Mouse (Mus musculus) hindbrain, embryonic 11.5 days (tissue): ENCODE results near the gene Dntt. TPM values are rescaled to one million over a fixed set of nuclear protein-coding genes. Genes with fewer than 3 reads are reported as not detected.

Experiments
- ATAC-seq: fragments of 200-750 bp; cut with Nextera tagmentation; 2 replicates; pipeline ENCODE4 v1.8.0; 2017; ENCODE audit warnings: mild to moderate bottlenecking, moderate TSS enrichment, moderate library complexity; ENCODE audit not compliant: low FRiP score
- DNase-seq: peaks from one replicate; pipeline ENCODE4 v3.0.0-alpha.2; 2015; ENCODE audit warnings: low spot score
- H3K27ac ChIP-seq: fragments of 300-500 bp; sonication (generic); 2 replicates; pipeline ENCODE4 v1.5.1; 2014; ENCODE audit warnings: mild to moderate bottlenecking, low read depth, low read length
- H3K27me3 ChIP-seq: fragments of 300-500 bp; sonication (generic); 2 replicates; pipeline ENCODE4 v1.6.1; 2014; ENCODE audit warnings: mild to moderate bottlenecking, low read length, moderate library complexity, mixed read lengths; ENCODE audit not compliant: control insufficient read depth, insufficient read depth
- H3K36me3 ChIP-seq: fragments of 300-500 bp; sonication (generic); 2 replicates; pipeline ENCODE4 v1.6.1; 2014; ENCODE audit warnings: mild to moderate bottlenecking, low read length, moderate library complexity, mixed read lengths; ENCODE audit not compliant: control insufficient read depth, insufficient read depth
- H3K4me1 ChIP-seq: fragments of 300-500 bp; sonication (generic); replicated peaks from 2 replicates; pipeline ENCODE4 v1.6.1; 2014; ENCODE audit warnings: low read length, mixed read lengths; ENCODE audit not compliant: control insufficient read depth, insufficient read depth
- H3K4me2 ChIP-seq: fragments of 300-500 bp; sonication (generic); replicated peaks from 2 replicates; pipeline ENCODE4 v1.6.1; 2014; ENCODE audit warnings: mild to moderate bottlenecking, low read depth, low read length
- H3K4me3 ChIP-seq: fragments of 300-500 bp; sonication (generic); 2 replicates; pipeline ENCODE4 v1.5.1; 2014; ENCODE audit warnings: low read depth, low read length
- H3K9ac ChIP-seq: fragments of 300-500 bp; sonication (generic); 2 replicates; pipeline ENCODE4 v1.6.1; 2014; ENCODE audit warnings: low read depth, low read length
- H3K9me3 ChIP-seq: fragments of 300-500 bp; sonication (generic); 2 replicates; pipeline ENCODE4 v1.6.1; 2016; ENCODE audit warnings: low read length; ENCODE audit not compliant: control insufficient read depth
- WGBS: fragments of 180-500 bp; shearing (Covaris S2); extraction: QIAGEN DNeasy Blood & Tissue Kit; methylation state at CpG from one replicate; pipeline ENCODE4 v1.1.7; 2014; 5-methylcytosine and 5-hydroxymethylcytosine counted together
- polyA plus RNA-seq: library from polyadenylated mRNA; unstranded; fragments of >200 nt; fragmentation: Nextera tagmentation; extraction: Ambion mirVana; gene quantifications from 2 replicates; pipeline ENCODE4 v1.2.1, GENCODE M21; 2014

The Dntt gene
- polyA plus RNA-seq, 1 experiment from 2014 or later, result not detected

DNA sequence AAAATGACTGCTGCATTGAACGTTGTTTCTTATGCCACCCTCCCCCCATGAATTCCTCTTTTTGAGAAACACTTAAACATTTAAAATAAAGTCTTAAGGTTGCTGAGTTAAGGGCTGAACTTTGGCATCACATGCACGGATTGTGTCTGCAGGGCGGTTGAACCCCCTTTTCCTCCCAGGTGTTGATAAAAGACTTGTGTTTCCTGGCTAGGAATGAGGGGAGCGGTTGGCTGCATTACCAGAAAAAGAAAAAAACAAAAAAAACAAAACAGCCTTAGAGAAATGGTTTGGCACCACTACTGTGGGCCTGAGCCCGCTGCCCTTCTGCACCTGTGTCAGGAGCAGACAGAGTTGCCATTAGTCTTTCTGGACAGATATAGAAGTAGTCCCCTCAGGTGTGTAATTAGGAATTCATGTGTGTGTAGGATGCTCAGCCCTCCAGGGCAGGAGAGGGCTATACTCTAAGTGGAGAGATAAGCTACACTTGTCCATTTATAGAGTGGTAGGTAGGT is 9.9 kb upstream of the Dntt start:
- Histone ChIP-seq H3K27ac (no peak overlapping the region), H3K4me3 (no peak overlapping the region), H3K9me3 (no peaks in the 10 kb centered on the region), H3K36me3 (no peaks in the 10 kb centered on the region), H3K4me2 (no peak overlapping the region), H3K9ac (no peak overlapping the region), H3K4me1 (no peaks in the 10 kb centered on the region), H3K27me3 (no peaks in the 10 kb centered on the region)
- no peak for ATAC-seq
- no peak for DNase-seq
- WGBS, result 90% methylated on average over 5 of the region's 5 CpGs

DNA sequence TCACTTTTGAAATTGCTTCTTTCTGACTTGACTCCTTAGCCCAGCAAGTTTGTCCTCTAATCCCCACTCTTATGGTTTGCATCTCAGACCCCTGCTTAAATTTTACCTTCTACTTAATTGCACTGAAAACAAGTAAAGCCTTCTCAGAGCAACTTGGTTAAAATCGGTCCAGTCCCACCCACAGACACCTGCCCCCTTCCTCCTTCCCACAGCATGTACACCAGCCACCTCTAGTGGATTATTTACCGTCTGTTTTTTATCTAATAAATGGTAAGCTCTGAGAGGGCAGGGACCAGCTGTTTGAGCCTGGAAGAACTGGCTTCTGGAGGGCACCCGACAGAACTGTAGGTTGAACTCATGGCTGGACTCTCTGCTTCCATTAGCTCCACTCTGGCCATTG is 8.5 kb upstream of the Dntt start:
- ATAC-seq (no peak), DNase-seq (no peak)
- Histone ChIP-seq H3K36me3 (no peaks in the 10 kb centered on the region), H3K27me3 (no peaks in the 10 kb centered on the region), H3K9me3 (no peaks in the 10 kb centered on the region), H3K9ac (no peak overlapping the region), H3K4me2 (no peak overlapping the region), H3K27ac (no peak overlapping the region), H3K4me3 (no peak overlapping the region), H3K4me1 (no peaks in the 10 kb centered on the region)
- 83% methylated on average over 3 of the region's 3 CpGs for WGBS

DNA sequence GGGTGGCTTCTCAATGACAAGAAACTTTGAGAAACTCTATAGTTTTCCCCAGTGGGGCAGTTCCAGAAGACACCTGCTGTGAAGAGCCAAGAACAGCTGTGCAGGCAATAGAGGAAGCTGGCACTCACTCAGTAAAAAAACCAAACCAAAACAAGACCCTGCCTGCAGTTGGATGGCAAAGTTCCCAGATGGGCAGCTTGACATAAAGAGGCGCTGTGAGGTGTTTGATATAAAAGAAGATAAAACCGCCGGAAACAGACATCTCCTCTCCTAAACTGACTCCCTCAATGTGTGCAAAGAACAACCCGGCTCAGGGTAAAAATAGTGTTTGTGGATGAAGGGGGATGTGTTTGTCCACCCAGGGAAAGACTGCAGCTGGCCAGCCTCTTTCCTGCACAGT is 6.8 kb upstream of the Dntt start:
- WGBS, result 94% methylated on average over 4 of the region's 4 CpGs
- Histone ChIP-seq H3K4me3 (no peak overlapping the region), H3K27ac (no peak overlapping the region), H3K4me2 (no peak overlapping the region), H3K36me3 (no peaks in the 10 kb centered on the region), H3K27me3 (no peaks in the 10 kb centered on the region), H3K9ac (no peak overlapping the region), H3K4me1 (no peaks in the 10 kb centered on the region), H3K9me3 (no peaks in the 10 kb centered on the region)
- no peak for ATAC-seq
- DNase-seq, result no peak

DNA sequence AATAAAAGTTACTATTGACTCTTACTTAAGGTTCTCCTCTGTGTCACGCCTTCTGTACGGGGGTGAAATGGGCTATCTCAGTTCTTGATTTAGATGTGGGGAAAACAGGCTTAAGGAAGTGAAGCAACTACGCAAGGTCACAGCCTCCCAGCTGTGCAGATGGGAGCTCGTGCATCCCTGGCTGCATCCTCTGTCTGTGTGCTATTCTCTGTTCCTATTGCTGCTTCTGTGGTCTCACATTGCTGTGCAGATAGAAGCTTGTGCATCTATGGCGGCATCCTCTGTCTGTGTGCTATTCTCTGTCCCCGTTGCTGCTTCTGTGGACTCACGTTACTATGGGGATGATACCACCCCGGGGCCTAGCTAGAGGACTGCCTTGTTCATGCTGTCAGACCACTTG is 2.5 kb upstream of the Dntt start:
- H3K36me3 ChIP-seq, result no peaks in the 10 kb centered on the region
- no peaks in the 10 kb centered on the region for H3K27me3 ChIP-seq
- no peak overlapping the region for H3K9ac ChIP-seq
- H3K4me3 ChIP-seq, result no peak overlapping the region
- 83% methylated on average over 8 of the region's 8 CpGs for WGBS
- H3K4me1 ChIP-seq, result no peaks in the 10 kb centered on the region
- H3K4me2 ChIP-seq, result no peak overlapping the region
- ATAC-seq, result no peak
- no peak for DNase-seq
- no peak overlapping the region for H3K27ac ChIP-seq
- H3K9me3 ChIP-seq, result no peaks in the 10 kb centered on the region

DNA sequence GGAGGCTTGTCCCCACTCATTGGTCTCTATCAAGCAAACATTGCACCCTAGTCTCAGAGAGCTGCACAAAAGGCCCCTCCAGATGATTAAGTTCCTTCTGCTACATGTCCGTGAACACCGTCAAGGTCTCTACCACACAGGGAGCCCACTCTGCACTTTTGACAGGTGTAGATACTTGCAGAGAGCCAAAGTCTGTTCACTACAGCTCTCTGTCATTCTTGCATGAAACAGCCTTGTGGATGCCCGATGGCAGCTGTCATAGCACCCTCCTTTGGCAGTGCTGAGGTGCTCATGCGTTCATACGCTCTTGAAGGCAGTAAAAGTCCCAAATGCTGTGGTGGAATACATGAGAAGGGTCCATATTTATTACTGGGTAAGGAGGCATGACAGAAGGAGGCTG is 2.1 kb upstream of the Dntt start:
- Histone ChIP-seq H3K4me3 (no peak overlapping the region), H3K9me3 (no peaks in the 10 kb centered on the region), H3K27me3 (no peaks in the 10 kb centered on the region), H3K4me2 (no peak overlapping the region), H3K9ac (no peak overlapping the region), H3K27ac (no peak overlapping the region), H3K36me3 (no peaks in the 10 kb centered on the region), H3K4me1 (no peaks in the 10 kb centered on the region)
- 88% methylated on average over 5 of the region's 5 CpGs for WGBS
- DNase-seq, result no peak
- no peak for ATAC-seq

DNA sequence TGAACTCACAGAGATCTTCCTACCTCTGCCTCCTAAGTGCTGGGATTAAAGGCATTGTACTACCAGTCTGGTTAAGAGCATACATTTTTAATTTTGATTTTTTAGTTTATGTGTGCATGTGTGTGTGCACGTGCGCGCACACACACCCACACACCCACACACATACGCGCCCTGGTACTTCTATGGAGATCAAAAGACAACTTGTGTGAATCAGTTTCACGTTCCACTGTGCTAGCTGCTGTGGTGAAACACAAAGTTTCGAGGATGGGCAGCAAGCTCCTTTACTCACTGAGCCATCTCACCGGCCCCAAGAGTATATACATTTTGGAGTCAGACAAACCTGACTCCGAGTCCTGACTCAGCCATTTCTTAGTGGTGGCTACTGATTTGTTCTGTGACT is 1.5 kb upstream of the Dntt start:
- Histone ChIP-seq H3K4me3 (no peak overlapping the region), H3K4me1 (no peaks in the 10 kb centered on the region)
- 90% methylated on average over 9 of the region's 9 CpGs for WGBS

DNA sequence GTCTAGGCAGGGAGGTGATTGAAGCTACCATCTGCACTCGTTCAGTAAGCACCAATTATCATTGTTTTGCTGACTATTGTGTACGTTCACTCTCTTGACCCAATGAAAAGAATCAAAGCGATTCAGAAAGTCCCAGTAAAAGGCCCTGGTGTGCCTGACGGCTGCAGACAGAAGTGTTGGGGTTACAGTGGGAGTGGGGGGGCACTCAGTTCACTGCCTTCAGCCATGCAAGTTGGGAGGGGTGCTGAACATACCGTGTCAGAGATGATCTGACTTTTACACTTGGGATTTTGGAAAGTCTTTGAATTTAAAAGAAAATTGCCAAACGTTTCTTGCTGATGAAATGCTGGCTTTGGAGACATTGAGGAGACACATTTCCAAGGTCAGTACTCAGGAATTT is 1.1 kb downstream of the Dntt start:
- H3K9ac ChIP-seq, result no peak overlapping the region
- H3K27ac ChIP-seq, result no peak overlapping the region
- H3K9me3 ChIP-seq, result no peaks in the 10 kb centered on the region
- H3K27me3 ChIP-seq, result no peaks in the 10 kb centered on the region
- ATAC-seq, result no peak
- H3K4me1 ChIP-seq, result no peaks in the 10 kb centered on the region
- no peak overlapping the region for H3K4me3 ChIP-seq
- no peak overlapping the region for H3K4me2 ChIP-seq
- 43% methylated on average over 6 of the region's 6 CpGs for WGBS
- H3K36me3 ChIP-seq, result no peaks in the 10 kb centered on the region
- DNase-seq, result no peak

More for the DNA sequence above, 1.5 kb upstream of the Dntt start:
- DNase-seq, result no peak
- Histone ChIP-seq H3K9ac (no peak overlapping the region), H3K27me3 (no peaks in the 10 kb centered on the region), H3K9me3 (no peaks in the 10 kb centered on the region), H3K36me3 (no peaks in the 10 kb centered on the region), H3K27ac (no peak overlapping the region), H3K4me2 (no peak overlapping the region)
- ATAC-seq, result no peak

DNA sequence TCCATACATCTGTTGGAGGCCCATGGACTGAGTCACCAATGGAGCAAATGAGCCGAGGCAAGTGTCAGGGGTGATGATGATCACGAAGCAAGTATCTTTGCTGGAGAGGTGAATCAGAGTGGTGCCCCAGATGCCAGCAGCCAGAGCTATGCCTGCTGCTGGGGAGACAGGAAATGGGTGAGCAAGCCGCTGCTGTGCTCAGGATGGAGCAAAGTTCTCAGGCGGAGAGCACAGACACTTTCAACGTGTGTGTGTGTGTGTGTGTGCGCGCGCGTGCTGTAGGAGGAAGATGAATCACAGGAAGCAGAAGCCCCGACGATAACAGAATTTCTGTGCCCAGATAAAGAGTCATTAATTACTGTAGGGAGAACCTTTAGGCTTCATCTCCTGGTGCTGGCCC is 1.9 kb downstream of the Dntt start:
- Histone ChIP-seq H3K9me3 (no peaks in the 10 kb centered on the region), H3K9ac (no peak overlapping the region), H3K27ac (no peak overlapping the region), H3K4me2 (no peak overlapping the region), H3K36me3 (no peaks in the 10 kb centered on the region), H3K4me3 (no peak overlapping the region), H3K4me1 (no peaks in the 10 kb centered on the region), H3K27me3 (no peaks in the 10 kb centered on the region)
- ATAC-seq (no peak), DNase-seq (no peak)
- WGBS, result 81% methylated on average over 11 of the region's 11 CpGs

DNA sequence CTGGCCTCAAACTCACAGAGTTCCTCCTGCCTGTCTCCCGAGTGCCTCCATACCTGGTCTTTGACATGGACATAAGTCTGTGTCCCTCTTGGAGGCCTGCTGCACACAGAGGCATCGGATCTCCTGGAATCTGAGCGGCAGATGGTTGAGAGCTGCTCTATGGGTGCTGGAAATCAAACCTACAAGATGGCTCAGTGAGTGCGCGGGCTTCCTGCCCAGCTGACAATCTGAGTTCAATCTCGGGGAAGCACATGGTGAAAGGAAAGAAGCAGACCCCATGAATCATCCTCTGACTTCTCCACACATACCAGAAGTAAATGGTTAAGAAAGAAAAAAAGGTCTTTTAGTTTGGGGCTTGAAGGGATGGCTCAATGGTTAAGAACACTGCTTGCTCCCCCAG is 2.8 kb downstream of the Dntt start:
- DNase-seq (no peak), ATAC-seq (no peak)
- Histone ChIP-seq H3K4me3 (no peak overlapping the region), H3K27me3 (no peaks in the 10 kb centered on the region), H3K36me3 (no peaks in the 10 kb centered on the region), H3K4me2 (no peak overlapping the region), H3K27ac (no peak overlapping the region), H3K9ac (no peak overlapping the region), H3K4me1 (no peaks in the 10 kb centered on the region), H3K9me3 (no peaks in the 10 kb centered on the region)
- 89% methylated on average over 6 of the region's 6 CpGs for WGBS
